Mouse (Mus musculus): ENCODE measurements around the gene Mphosph9. TPM values are rescaled to one million over a fixed set of nuclear protein-coding genes. Genes with fewer than 3 reads are reported as not detected.

Gene Mphosph9
- polyA plus RNA-seq, 1 experiment from 2014 or later: 21.2 TPM

- Histone ChIP-seq H3K9ac (ENCODE audit: low read length) (no peak overlapping the region), H3K27ac (ENCODE audit: low read depth, low read length) (no peak overlapping the region), H3K4me3 (ENCODE audit: low read depth, low read length) (no peak overlapping the region), H3K27me3 (ENCODE audit: control insufficient read depth, insufficient read depth, low read length) (no peaks in the 10 kb centered on the region), H3K9me3 (ENCODE audit: control insufficient read depth, low read length) (no peaks in the 10 kb centered on the region), H3K4me1 (replicated peaks; ENCODE audit: control insufficient read depth, insufficient read depth, low read length) (0 out of 2 replicates have a peak, but pooled peaks cover 2% of the 10 kb centered on the region), H3K4me2 (ENCODE audit: low read depth, low read length, severe bottlenecking) (no peak overlapping the region), H3K36me3 (ENCODE audit: control insufficient read depth, insufficient read depth, low read length) (no peaks in the 10 kb centered on the region; the same call in 1 of the 2 replicates)
- no peak for DNase-seq (ENCODE audit: low spot score)
- ATAC-seq (replicated peaks; ENCODE audit: low FRiP score): no peak
- WGBS: 71% methylated on average over 11 of the region's 11 CpGs
Measured at GRCm38 (mm10) chr5:124269661-124270060, 58.1 kb downstream of the Mphosph9 start.

GRCm38 (mm10) chr5:124267652-124268051, 60.1 kb downstream of the Mphosph9 start:
- Histone ChIP-seq H3K36me3 (ENCODE audit: control insufficient read depth, insufficient read depth, low read length) (no peaks in the 10 kb centered on the region; the same call in 1 of the 2 replicates), H3K4me3 (ENCODE audit: low read depth, low read length) (no peak overlapping the region), H3K27ac (ENCODE audit: low read depth, low read length) (no peak overlapping the region), H3K27me3 (ENCODE audit: control insufficient read depth, insufficient read depth, low read length) (no peaks in the 10 kb centered on the region), H3K9me3 (ENCODE audit: control insufficient read depth, low read length) (no peaks in the 10 kb centered on the region), H3K9ac (ENCODE audit: low read length) (no peak overlapping the region), H3K4me1 (replicated peaks; ENCODE audit: control insufficient read depth, insufficient read depth, low read length) (0 out of 2 replicates have a peak, but pooled peaks cover 2% of the 10 kb centered on the region), H3K4me2 (ENCODE audit: low read depth, low read length, severe bottlenecking) (no peak overlapping the region)
- WGBS: 94% methylated on average over 6 of the region's 6 CpGs
- no peak for ATAC-seq (replicated peaks; ENCODE audit: low FRiP score)
- no peak for DNase-seq (ENCODE audit: low spot score)

- Histone ChIP-seq H3K4me3 (ENCODE audit: low read depth, low read length) (no peak overlapping the region), H3K27ac (ENCODE audit: low read depth, low read length) (no peak overlapping the region), H3K27me3 (ENCODE audit: control insufficient read depth, insufficient read depth, low read length) (no peaks in the 10 kb centered on the region), H3K4me2 (ENCODE audit: low read depth, low read length, severe bottlenecking) (no peak overlapping the region), H3K36me3 (ENCODE audit: control insufficient read depth, insufficient read depth, low read length) (no peaks in the 10 kb centered on the region; the same call in 1 of the 2 replicates), H3K9me3 (ENCODE audit: control insufficient read depth, low read length) (no peaks in the 10 kb centered on the region), H3K9ac (ENCODE audit: low read length) (no peak overlapping the region), H3K4me1 (replicated peaks; ENCODE audit: control insufficient read depth, insufficient read depth, low read length) (0 out of 2 replicates have a peak, but pooled peaks cover 2% of the 10 kb centered on the region)
- 85% methylated on average over 6 of the region's 6 CpGs for WGBS
- DNase-seq (ENCODE audit: low spot score): no peak
- no peak for ATAC-seq (replicated peaks; ENCODE audit: low FRiP score)
Measured at GRCm38 (mm10) chr5:124266821-124267220, 61.0 kb downstream of the Mphosph9 start.

- Histone ChIP-seq H3K9ac (ENCODE audit: low read length) (no peak overlapping the region), H3K9me3 (ENCODE audit: control insufficient read depth, low read length) (no peaks in the 10 kb centered on the region), H3K27me3 (ENCODE audit: control insufficient read depth, insufficient read depth, low read length) (no peaks in the 10 kb centered on the region), H3K27ac (ENCODE audit: low read depth, low read length) (no peak overlapping the region), H3K4me1 (replicated peaks; ENCODE audit: control insufficient read depth, insufficient read depth, low read length) (no peaks in the 10 kb centered on the region), H3K36me3 (ENCODE audit: control insufficient read depth, insufficient read depth, low read length) (peaks cover 11% of the 10 kb centered on the region), H3K4me3 (ENCODE audit: low read depth, low read length) (no peak overlapping the region), H3K4me2 (ENCODE audit: low read depth, low read length, severe bottlenecking) (no peak overlapping the region)
- ATAC-seq (replicated peaks; ENCODE audit: low FRiP score): no peak
- WGBS: 83% methylated on average over 4 of the region's 4 CpGs
- no peak for DNase-seq (ENCODE audit: low spot score)
Measured at GRCm38 (mm10) chr5:124263246-124263645, 64.5 kb downstream of the Mphosph9 start.

GRCm38 (mm10) chr5:124262090-124262489, 65.7 kb downstream of the Mphosph9 start:
- Histone ChIP-seq H3K9ac (ENCODE audit: low read length) (no peak overlapping the region), H3K27ac (ENCODE audit: low read depth, low read length) (no peak overlapping the region), H3K4me1 (replicated peaks; ENCODE audit: control insufficient read depth, insufficient read depth, low read length) (no peaks in the 10 kb centered on the region), H3K27me3 (ENCODE audit: control insufficient read depth, insufficient read depth, low read length) (no peaks in the 10 kb centered on the region), H3K9me3 (ENCODE audit: control insufficient read depth, low read length) (no peaks in the 10 kb centered on the region), H3K4me3 (ENCODE audit: low read depth, low read length) (no peak overlapping the region), H3K4me2 (ENCODE audit: low read depth, low read length, severe bottlenecking) (no peak overlapping the region), H3K36me3 (ENCODE audit: control insufficient read depth, insufficient read depth, low read length) (peaks cover 17% of the 10 kb centered on the region)
- ATAC-seq (replicated peaks; ENCODE audit: low FRiP score) (no peak), DNase-seq (ENCODE audit: low spot score) (no peak)
- WGBS: 90% methylated on average over 4 of the region's 4 CpGs

GRCm38 (mm10) chr5:124259133-124259532, 68.6 kb downstream of the Mphosph9 start:
- ATAC-seq (replicated peaks; ENCODE audit: low FRiP score) (no peak), DNase-seq (ENCODE audit: low spot score) (no peak)
- no peak overlapping the region for H3K9ac ChIP-seq (ENCODE audit: low read length)
- H3K9me3 ChIP-seq (ENCODE audit: control insufficient read depth, low read length): no peaks in the 10 kb centered on the region
- WGBS: 71% methylated on average over 2 of the region's 2 CpGs
- H3K4me3 ChIP-seq (ENCODE audit: low read depth, low read length): no peak overlapping the region
- H3K4me1 ChIP-seq (replicated peaks; ENCODE audit: control insufficient read depth, insufficient read depth, low read length): no peaks in the 10 kb centered on the region
- H3K27me3 ChIP-seq (ENCODE audit: control insufficient read depth, insufficient read depth, low read length): no peaks in the 10 kb centered on the region
- no peak overlapping the region for H3K27ac ChIP-seq (ENCODE audit: low read depth, low read length)
- peaks cover 17% of the 10 kb centered on the region for H3K36me3 ChIP-seq (ENCODE audit: control insufficient read depth, insufficient read depth, low read length)
- no peak overlapping the region for H3K4me2 ChIP-seq (ENCODE audit: low read depth, low read length, severe bottlenecking)

- ATAC-seq (replicated peaks; ENCODE audit: low FRiP score) (no peak), DNase-seq (ENCODE audit: low spot score) (no peak)
- no peaks in the 10 kb centered on the region for H3K4me1 ChIP-seq (replicated peaks; ENCODE audit: control insufficient read depth, insufficient read depth, low read length)
- H3K4me3 ChIP-seq (ENCODE audit: low read depth, low read length): no peak overlapping the region
- H3K36me3 ChIP-seq (ENCODE audit: control insufficient read depth, insufficient read depth, low read length): peaks cover 17% of the 10 kb centered on the region
- no peaks in the 10 kb centered on the region for H3K27me3 ChIP-seq (ENCODE audit: control insufficient read depth, insufficient read depth, low read length)
- no peaks in the 10 kb centered on the region for H3K9me3 ChIP-seq (ENCODE audit: control insufficient read depth, low read length)
- 100% methylated on average over 1 of the region's 1 CpGs for WGBS
- H3K27ac ChIP-seq (ENCODE audit: low read depth, low read length): no peak overlapping the region
- H3K4me2 ChIP-seq (ENCODE audit: low read depth, low read length, severe bottlenecking): no peak overlapping the region
- H3K9ac ChIP-seq (ENCODE audit: low read length): no peak overlapping the region
Measured at GRCm38 (mm10) chr5:124258026-124258425, 69.7 kb downstream of the Mphosph9 start.

GRCm38 (mm10) chr5:124255141-124255540, 72.6 kb downstream of the Mphosph9 start:
- Histone ChIP-seq H3K4me1 (replicated peaks; ENCODE audit: control insufficient read depth, insufficient read depth, low read length) (no peaks in the 10 kb centered on the region; the same call in 1 of the 2 replicates), H3K4me3 (ENCODE audit: low read depth, low read length) (no peak overlapping the region), H3K4me2 (ENCODE audit: low read depth, low read length, severe bottlenecking) (no peak overlapping the region), H3K36me3 (ENCODE audit: control insufficient read depth, insufficient read depth, low read length) (peaks cover 15% of the 10 kb centered on the region), H3K9ac (ENCODE audit: low read length) (no peak overlapping the region), H3K9me3 (ENCODE audit: control insufficient read depth, low read length) (no peaks in the 10 kb centered on the region), H3K27ac (ENCODE audit: low read depth, low read length) (no peak overlapping the region), H3K27me3 (ENCODE audit: control insufficient read depth, insufficient read depth, low read length) (no peaks in the 10 kb centered on the region)
- ATAC-seq (replicated peaks; ENCODE audit: low FRiP score) (no peak), DNase-seq (ENCODE audit: low spot score) (no peak)
- WGBS: 94% methylated on average over 7 of the region's 7 CpGs

- H3K36me3 ChIP-seq (ENCODE audit: control insufficient read depth, insufficient read depth, low read length): peaks cover 9% of the 10 kb centered on the region
- peaks cover 2% of the 10 kb centered on the region; the same call in 1 of the 2 replicates for H3K4me1 ChIP-seq (replicated peaks; ENCODE audit: control insufficient read depth, insufficient read depth, low read length)
- no peak for DNase-seq (ENCODE audit: low spot score)
- H3K4me3 ChIP-seq (ENCODE audit: low read depth, low read length): no peak overlapping the region
- H3K27ac ChIP-seq (ENCODE audit: low read depth, low read length): no peak overlapping the region
- WGBS: 88% methylated on average over 8 of the region's 8 CpGs
- ATAC-seq (replicated peaks; ENCODE audit: low FRiP score): no peak
- H3K4me2 ChIP-seq (ENCODE audit: low read depth, low read length, severe bottlenecking): no peak overlapping the region
- no peaks in the 10 kb centered on the region for H3K27me3 ChIP-seq (ENCODE audit: control insufficient read depth, insufficient read depth, low read length)
- no peak overlapping the region for H3K9ac ChIP-seq (ENCODE audit: low read length)
- no peaks in the 10 kb centered on the region for H3K9me3 ChIP-seq (ENCODE audit: control insufficient read depth, low read length)
Measured at GRCm38 (mm10) chr5:124253555-124253954, 74.2 kb downstream of the Mphosph9 start.
